Mouse (Mus musculus): ENCODE data around the gene Mfsd9. TPM values are rescaled to one million over a fixed set of nuclear protein-coding genes. Genes with fewer than 3 reads are reported as not detected.

Gene Mfsd9
- polyA plus RNA-seq, 1 experiment, result 3.9 TPM

DNA sequence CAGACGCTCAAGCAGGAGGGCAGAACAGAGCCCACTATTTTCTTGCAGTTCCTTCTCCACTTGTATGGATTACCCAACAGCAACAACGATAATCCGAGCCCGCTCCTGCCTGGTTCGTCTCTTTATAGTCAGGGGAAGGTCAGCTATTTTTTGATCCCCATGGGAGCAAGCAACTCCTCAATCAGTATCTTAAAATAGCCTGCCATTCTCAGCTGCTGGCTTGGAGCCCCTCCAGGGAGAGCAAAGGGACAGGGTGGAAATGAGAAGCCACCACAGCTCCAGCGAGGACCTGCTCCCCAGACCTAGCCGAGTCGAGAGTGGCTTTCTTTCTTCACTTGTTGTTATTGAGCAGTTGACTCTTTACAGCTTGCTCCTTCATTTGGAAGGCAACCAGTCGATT lies 14.9 kb upstream of the Mfsd9 start, which contains the start of gene Tmem182:
TSS of gene Tmem182 (plus strand) at position 251 of the 400 bp plus-strand sequence.
- DNase-seq (ENCODE audit: low read depth), result no peak
- TF ChIP-seq CTCF (IDR thresholded peaks at IDR 0.05; ENCODE audit: borderline replicate concordance, extremely low read depth, insufficient read depth, insufficient read length), result no peak
- no peak for TF ChIP-seq POLR2A (IDR thresholded peaks at IDR 0.05; ENCODE audit: borderline replicate concordance, extremely low read depth, insufficient read depth, insufficient read length, poor library complexity, severe bottlenecking)

DNA sequence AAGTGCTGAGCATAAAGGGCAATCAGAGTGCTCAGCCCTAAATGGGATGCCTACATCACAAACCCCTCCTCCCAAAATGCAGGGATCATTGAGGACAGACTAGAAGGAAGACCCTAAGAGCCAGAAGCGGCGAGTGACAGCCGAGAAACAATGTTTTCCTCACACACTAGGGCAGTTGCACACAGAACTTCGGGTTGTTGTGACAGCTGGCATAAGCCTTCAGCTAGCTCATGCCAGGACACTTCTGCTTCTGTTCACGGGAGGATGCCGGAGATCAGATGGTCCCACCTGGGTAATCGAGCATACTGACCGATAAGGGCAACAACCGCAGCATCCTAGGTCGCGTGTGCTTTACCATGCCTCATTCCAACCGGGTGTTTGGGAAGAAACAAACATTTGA lies 13.6 kb upstream of the Mfsd9 start:
- TF ChIP-seq CTCF (IDR thresholded peaks at IDR 0.05; ENCODE audit: borderline replicate concordance, extremely low read depth, insufficient read depth, insufficient read length), result no peak
- no peak for TF ChIP-seq POLR2A (IDR thresholded peaks at IDR 0.05; ENCODE audit: borderline replicate concordance, extremely low read depth, insufficient read depth, insufficient read length, poor library complexity, severe bottlenecking)

DNA sequence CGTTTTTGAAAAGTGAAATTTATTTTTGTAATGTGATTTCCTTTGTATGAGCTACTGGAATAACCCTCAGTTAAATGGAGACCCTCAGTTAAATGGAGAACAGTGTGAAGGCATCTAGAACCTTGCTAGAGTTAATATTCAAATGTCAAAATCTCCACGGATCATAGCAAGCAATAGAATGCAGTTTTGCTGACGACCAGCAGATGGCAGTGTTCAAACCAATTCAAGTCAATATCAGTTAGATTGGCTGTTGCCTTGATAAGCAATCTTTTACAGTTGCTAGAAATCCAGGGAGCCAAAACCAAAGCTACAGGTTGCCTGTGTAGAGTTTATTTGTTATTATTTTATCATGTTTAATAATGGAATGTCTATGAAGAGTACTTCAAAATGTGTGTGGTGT lies 12.3 kb upstream of the Mfsd9 start:
- peak; percentile 86 for DNase-seq (ENCODE audit: low read depth)
- no peak for TF ChIP-seq POLR2A (IDR thresholded peaks at IDR 0.05; ENCODE audit: borderline replicate concordance, extremely low read depth, insufficient read depth, insufficient read length, poor library complexity, severe bottlenecking)
- TF ChIP-seq CTCF (IDR thresholded peaks at IDR 0.05; ENCODE audit: borderline replicate concordance, extremely low read depth, insufficient read depth, insufficient read length), result peak; percentile 76

More for the DNA sequence above, 13.6 kb upstream of the Mfsd9 start:
- no peak for DNase-seq (ENCODE audit: low read depth)

DNA sequence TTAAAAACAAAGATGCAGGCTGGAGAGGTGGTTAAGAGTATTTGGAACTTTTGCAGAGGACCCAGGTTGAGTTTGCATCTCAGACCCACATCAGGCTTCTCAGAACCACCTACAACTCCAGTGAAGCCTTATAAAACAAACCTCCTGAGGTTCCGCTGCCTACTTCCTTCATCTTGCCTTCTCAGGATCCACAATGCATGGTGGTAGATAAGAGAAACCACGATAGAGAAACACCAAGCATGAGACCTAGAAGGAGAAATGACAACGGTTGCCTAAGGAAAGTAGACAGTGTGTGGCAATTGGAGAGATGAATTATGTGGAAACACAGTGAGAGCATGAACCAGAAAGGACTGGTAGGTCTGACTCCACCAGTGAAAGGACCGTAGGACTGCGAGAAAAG lies 10.4 kb upstream of the Mfsd9 start:
- TF ChIP-seq CTCF (IDR thresholded peaks at IDR 0.05; ENCODE audit: borderline replicate concordance, extremely low read depth, insufficient read depth, insufficient read length) (no peak), POLR2A (IDR thresholded peaks at IDR 0.05; ENCODE audit: borderline replicate concordance, extremely low read depth, insufficient read depth, insufficient read length, poor library complexity, severe bottlenecking) (no peak)
- DNase-seq (ENCODE audit: low read depth), result no peak

DNA sequence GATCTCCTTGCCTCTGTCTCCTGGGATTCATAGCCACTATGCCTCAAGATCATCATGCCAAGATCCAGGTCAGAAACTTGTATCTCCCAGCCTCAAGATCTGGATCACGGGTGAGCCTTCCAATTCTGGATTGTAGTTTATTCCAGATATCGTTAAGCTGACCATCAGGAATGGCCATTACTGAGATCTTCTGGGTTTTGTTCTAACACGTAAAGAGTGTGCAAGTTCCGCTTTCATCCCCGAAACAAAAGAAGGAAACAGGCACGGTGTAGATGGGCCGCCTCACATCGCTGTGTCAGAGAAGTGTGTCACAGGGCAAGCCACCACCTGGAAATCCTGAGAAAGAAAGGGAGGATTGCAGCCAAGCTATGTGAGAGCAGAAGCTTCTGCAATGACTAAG lies 8.6 kb upstream of the Mfsd9 start:
- DNase-seq (ENCODE audit: low read depth), result no peak
- no peak for TF ChIP-seq CTCF (IDR thresholded peaks at IDR 0.05; ENCODE audit: borderline replicate concordance, extremely low read depth, insufficient read depth, insufficient read length)
- no peak for TF ChIP-seq POLR2A (IDR thresholded peaks at IDR 0.05; ENCODE audit: borderline replicate concordance, extremely low read depth, insufficient read depth, insufficient read length, poor library complexity, severe bottlenecking)

DNA sequence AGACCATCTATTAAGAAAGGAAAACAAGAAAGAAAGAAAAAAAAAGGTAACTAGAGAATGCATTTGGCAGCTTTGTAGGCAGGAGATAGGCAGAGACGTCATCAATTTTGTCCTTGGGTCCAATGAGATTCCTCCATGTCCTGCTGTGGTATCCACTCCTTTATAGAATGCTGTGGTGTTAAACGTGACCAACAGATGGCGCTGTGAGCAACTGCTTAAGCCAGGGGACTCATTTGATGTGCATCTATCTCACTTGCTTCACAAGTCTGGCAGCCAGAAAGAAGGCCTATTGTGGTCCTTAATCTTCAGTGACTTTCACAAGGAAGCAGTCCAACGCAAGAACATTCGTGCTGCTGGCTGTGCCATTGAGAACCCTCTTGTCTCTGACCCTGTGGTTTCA lies 6.9 kb upstream of the Mfsd9 start:
- peak; percentile 74 for DNase-seq (ENCODE audit: low read depth)
- peak; percentile 74; the same call in 1 of the 2 replicates for TF ChIP-seq CTCF (IDR thresholded peaks at IDR 0.05; ENCODE audit: borderline replicate concordance, extremely low read depth, insufficient read depth, insufficient read length)
- TF ChIP-seq POLR2A (IDR thresholded peaks at IDR 0.05; ENCODE audit: borderline replicate concordance, extremely low read depth, insufficient read depth, insufficient read length, poor library complexity, severe bottlenecking), result no peak

DNA sequence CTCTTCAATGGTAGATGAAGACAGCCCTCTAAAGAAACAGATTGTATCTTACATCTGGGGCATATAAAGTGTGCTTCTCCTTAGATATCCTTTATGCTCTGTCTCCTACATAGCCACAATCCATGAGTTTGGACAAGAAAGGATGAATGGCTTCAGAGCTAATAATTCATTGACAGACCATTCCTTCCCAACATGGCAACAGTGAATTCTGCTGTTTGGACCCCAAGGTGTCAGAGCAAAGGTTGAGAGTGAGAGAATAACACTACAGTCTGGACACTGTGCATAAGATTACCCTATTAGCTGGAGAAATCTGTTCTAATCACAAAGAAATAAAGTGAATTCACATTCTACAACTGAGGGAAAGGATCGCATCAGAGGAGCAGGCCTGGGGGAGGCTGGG lies 5.0 kb upstream of the Mfsd9 start:
- no peak for DNase-seq (ENCODE audit: low read depth)
- TF ChIP-seq CTCF (IDR thresholded peaks at IDR 0.05; ENCODE audit: borderline replicate concordance, extremely low read depth, insufficient read depth, insufficient read length) (no peak), POLR2A (IDR thresholded peaks at IDR 0.05; ENCODE audit: borderline replicate concordance, extremely low read depth, insufficient read depth, insufficient read length, poor library complexity, severe bottlenecking) (no peak)

DNA sequence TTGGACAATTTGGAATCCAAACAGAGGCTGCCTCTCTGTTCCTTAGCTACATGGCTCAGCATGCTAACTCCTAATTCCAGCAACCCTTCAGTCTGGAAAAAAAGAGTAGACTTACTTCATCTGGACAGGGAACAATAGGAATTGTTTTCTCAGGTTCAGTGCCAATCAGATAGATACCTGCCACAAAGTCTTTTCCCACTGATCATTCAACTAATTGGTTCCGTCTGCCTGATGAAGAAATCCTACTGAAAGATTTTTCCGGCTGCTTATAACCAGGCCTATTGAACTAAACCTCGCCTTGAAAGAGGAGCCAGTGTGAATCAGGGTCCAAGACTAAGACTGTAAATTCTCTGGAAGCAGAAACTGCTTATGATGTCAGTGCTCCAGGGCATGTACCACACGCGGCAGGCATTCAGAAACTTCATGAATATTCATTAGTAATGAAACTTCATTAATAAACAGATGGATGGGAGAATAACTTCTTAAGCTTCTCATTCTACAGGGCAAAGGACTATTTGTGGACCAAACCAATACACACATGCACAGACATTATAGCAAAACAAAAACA lies 737 bp downstream of the Mfsd9 start:
- peak; percentile 80 for DNase-seq (ENCODE audit: low read depth)
- TF ChIP-seq CTCF (IDR thresholded peaks at IDR 0.05; ENCODE audit: borderline replicate concordance, extremely low read depth, insufficient read depth, insufficient read length) (no peak), POLR2A (IDR thresholded peaks at IDR 0.05; ENCODE audit: borderline replicate concordance, extremely low read depth, insufficient read depth, insufficient read length, poor library complexity, severe bottlenecking) (no peak)

DNA sequence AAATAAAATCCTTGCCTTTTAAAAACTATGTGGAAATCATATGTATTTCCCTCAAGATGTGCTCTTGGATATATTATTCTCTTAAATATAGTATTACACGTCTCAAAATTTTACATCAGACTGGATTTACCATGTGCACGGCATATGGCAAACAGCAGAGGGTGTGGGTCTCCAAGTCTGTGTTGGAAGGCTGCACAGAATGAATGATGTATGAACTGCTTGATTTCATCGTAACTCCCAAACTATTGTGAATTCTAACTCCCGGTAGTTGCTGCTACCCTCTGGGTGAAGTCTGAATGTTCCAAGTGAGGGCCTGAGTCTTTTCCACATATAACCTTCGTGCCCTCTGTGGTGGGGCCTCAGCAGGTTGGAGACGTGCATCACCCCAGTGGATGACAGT lies 1.5 kb downstream of the Mfsd9 start:
- DNase-seq (ENCODE audit: low read depth), result peak; percentile 53
- no peak for TF ChIP-seq POLR2A (IDR thresholded peaks at IDR 0.05; ENCODE audit: borderline replicate concordance, extremely low read depth, insufficient read depth, insufficient read length, poor library complexity, severe bottlenecking)
- TF ChIP-seq CTCF (IDR thresholded peaks at IDR 0.05; ENCODE audit: borderline replicate concordance, extremely low read depth, insufficient read depth, insufficient read length), result no peak

DNA sequence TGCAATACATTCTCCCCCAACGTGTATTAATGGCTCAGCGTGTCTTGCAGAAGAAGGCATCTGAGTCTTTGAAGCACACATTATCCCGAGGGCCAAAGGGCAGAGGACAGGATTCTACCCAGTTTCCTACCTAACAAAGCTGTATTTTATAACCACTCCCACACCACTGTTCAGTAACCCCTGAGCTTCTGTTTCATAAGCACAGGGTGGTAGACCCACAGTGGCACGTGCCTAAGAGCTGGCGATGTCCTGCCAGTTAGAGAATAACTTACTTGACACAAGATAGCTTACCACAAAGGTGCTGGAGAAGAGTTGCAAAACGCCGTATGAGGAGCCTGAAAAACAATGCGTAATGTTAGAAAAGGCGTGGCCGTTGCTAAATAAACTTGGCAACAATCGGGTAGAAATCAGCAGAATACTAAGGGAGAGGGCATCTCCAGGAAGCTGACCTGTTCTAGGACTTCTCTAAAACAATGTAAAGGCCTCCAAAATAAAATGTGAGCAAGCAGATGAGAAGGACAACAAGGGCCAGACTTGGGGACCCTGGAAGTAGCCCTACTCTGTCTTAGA lies 4.5 kb downstream of the Mfsd9 start:
- DNase-seq (ENCODE audit: low read depth), result no peak

DNA sequence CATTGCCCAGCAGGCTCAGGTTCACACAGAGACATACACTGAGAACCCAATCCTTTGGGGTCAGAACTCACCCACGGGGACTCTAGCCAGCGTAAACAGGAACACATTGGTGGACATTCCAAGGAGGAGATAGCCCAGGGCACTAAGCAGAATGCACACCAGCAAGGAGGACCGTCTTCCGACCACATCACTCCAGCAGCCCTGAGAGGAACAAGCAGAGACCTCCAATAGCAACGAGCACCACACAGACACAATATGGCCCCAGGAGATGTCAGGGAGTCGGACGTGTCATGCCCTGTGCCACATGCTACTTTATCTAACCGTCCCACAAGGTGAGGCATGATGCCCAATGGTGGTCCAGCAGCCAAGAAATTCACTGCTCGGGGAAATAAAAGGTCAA lies 6.2 kb downstream of the Mfsd9 start:
- no peak for DNase-seq (ENCODE audit: low read depth)
- TF ChIP-seq POLR2A (IDR thresholded peaks at IDR 0.05; ENCODE audit: borderline replicate concordance, extremely low read depth, insufficient read depth, insufficient read length, poor library complexity, severe bottlenecking), result no peak
- TF ChIP-seq CTCF (IDR thresholded peaks at IDR 0.05; ENCODE audit: borderline replicate concordance, extremely low read depth, insufficient read depth, insufficient read length), result no peak

More for the DNA sequence above, 4.5 kb downstream of the Mfsd9 start:
- TF ChIP-seq POLR2A (IDR thresholded peaks at IDR 0.05; ENCODE audit: borderline replicate concordance, extremely low read depth, insufficient read depth, insufficient read length, poor library complexity, severe bottlenecking), result no peak
- TF ChIP-seq CTCF (IDR thresholded peaks at IDR 0.05; ENCODE audit: borderline replicate concordance, extremely low read depth, insufficient read depth, insufficient read length), result no peak

DNA sequence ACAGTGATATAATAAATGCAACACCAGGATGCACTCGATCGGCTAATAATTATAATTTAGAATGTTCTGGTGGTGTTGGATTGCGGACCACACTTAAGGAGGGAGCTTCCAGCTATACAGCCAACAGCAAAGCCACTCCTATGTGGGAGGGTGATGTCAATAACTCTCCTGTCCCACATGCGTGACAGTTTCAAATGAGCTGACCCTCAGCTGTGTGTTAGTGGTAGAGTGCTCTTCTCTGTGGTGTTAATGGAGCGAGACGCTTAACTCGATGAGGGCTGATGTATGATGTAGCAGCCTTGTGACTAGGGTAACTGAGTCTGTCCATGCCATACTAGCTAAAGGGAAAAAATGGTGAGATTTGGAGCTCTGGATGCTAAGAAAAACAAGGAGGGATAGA lies 7.0 kb downstream of the Mfsd9 start:
- TF ChIP-seq POLR2A (IDR thresholded peaks at IDR 0.05; ENCODE audit: borderline replicate concordance, extremely low read depth, insufficient read depth, insufficient read length, poor library complexity, severe bottlenecking), result no peak
- TF ChIP-seq CTCF (IDR thresholded peaks at IDR 0.05; ENCODE audit: borderline replicate concordance, extremely low read depth, insufficient read depth, insufficient read length), result no peak
- DNase-seq (ENCODE audit: low read depth), result no peak

Measured in brain, embryonic 14.5 days (tissue).